Mouse (Mus musculus): ENCODE results near the gene Gstp3. TPM values are rescaled to one million over a fixed set of nuclear protein-coding genes. Genes with fewer than 3 reads are reported as not detected.
A peak's percentile ranks its signal among the peaks of the same experiment; 100 is the strongest.

The Gstp3 gene
- polyA plus RNA-seq (2012; ENCODE audit: insufficient read depth, low replicate concordance): not detected in 2 replicates

- Histone ChIP-seq H3K9me3 (no peaks in the 10 kb centered on the region), H3K36me3 (replicated peaks; ENCODE audit: low read length) (no peaks in the 10 kb centered on the region), H3K27me3 (replicated peaks) (peaks cover 57% of the 10 kb centered on the region), H3K4me3 (replicated peaks) (no peak within 1 kb of the TSS), H3K4me1 (peaks cover 28% of the 10 kb centered on the region)
- no peak for TF ChIP-seq GATA1 (IDR thresholded peaks at IDR 0.05; ENCODE audit: borderline replicate concordance, low read length)
- TF ChIP-seq FLI1 (IDR thresholded peaks at IDR 0.05; ENCODE audit: low read length): no peak
Observed at GRCm38 (mm10) chr19:4059069-4059740, at the start of gene Gstp3. TSS of gene Gstp3 (minus strand) at chr19:4059569.

GRCm38 (mm10) chr19:4108535-4108934 lies 49.2 kb upstream of the Gstp3 start:
- Histone ChIP-seq H3K27me3 (replicated peaks) (no peaks in the 10 kb centered on the region), H3K9me3 (no peaks in the 10 kb centered on the region), H3K36me3 (replicated peaks; ENCODE audit: low read length) (peaks cover 99% of the 10 kb centered on the region), H3K4me1 (peaks cover 62% of the 10 kb centered on the region), H3K4me3 (replicated peaks) (no peak overlapping the region)
- no peak for TF ChIP-seq GATA1 (IDR thresholded peaks at IDR 0.05; ENCODE audit: borderline replicate concordance, low read length)
- no peak for TF ChIP-seq FLI1 (IDR thresholded peaks at IDR 0.05; ENCODE audit: low read length)

GRCm38 (mm10) chr19:4106654-4107053 lies 47.3 kb upstream of the Gstp3 start:
- Histone ChIP-seq H3K4me1 (peaks cover 62% of the 10 kb centered on the region), H3K36me3 (replicated peaks; ENCODE audit: low read length) (peaks cover 99% of the 10 kb centered on the region), H3K4me3 (replicated peaks) (peak overlapping the region; percentile 3), H3K9me3 (no peaks in the 10 kb centered on the region), H3K27me3 (replicated peaks) (no peaks in the 10 kb centered on the region)
- TF ChIP-seq FLI1 (IDR thresholded peaks at IDR 0.05; ENCODE audit: low read length) (no peak), GATA1 (IDR thresholded peaks at IDR 0.05; ENCODE audit: borderline replicate concordance, low read length) (no peak)

- no peak overlapping the region for H3K4me3 ChIP-seq (replicated peaks)
- H3K9me3 ChIP-seq: no peaks in the 10 kb centered on the region
- H3K36me3 ChIP-seq (replicated peaks; ENCODE audit: low read length): peaks cover 88% of the 10 kb centered on the region
- no peaks in the 10 kb centered on the region for H3K27me3 ChIP-seq (replicated peaks)
- TF ChIP-seq FLI1 (IDR thresholded peaks at IDR 0.05; ENCODE audit: low read length): no peak
- peaks cover 61% of the 10 kb centered on the region for H3K4me1 ChIP-seq
Observed at GRCm38 (mm10) chr19:4104675-4105194, 45.4 kb upstream of the Gstp3 start.

GRCm38 (mm10) chr19:4103792-4104191 lies 44.4 kb upstream of the Gstp3 start:
- no peak for TF ChIP-seq GATA1 (IDR thresholded peaks at IDR 0.05; ENCODE audit: borderline replicate concordance, low read length)
- TF ChIP-seq FLI1 (IDR thresholded peaks at IDR 0.05; ENCODE audit: low read length): no peak
- H3K9me3 ChIP-seq: no peaks in the 10 kb centered on the region
- H3K36me3 ChIP-seq (replicated peaks; ENCODE audit: low read length): peaks cover 80% of the 10 kb centered on the region
- H3K4me1 ChIP-seq: peaks cover 66% of the 10 kb centered on the region
- no peaks in the 10 kb centered on the region for H3K27me3 ChIP-seq (replicated peaks)
- H3K4me3 ChIP-seq (replicated peaks): no peak overlapping the region

GRCm38 (mm10) chr19:4103294-4103693 lies 43.9 kb upstream of the Gstp3 start:
- Histone ChIP-seq H3K9me3 (no peaks in the 10 kb centered on the region), H3K27me3 (replicated peaks) (no peaks in the 10 kb centered on the region), H3K4me3 (replicated peaks) (no peak overlapping the region), H3K36me3 (replicated peaks; ENCODE audit: low read length) (peaks cover 80% of the 10 kb centered on the region), H3K4me1 (peaks cover 68% of the 10 kb centered on the region)
- no peak for TF ChIP-seq GATA1 (IDR thresholded peaks at IDR 0.05; ENCODE audit: borderline replicate concordance, low read length)
- no peak for TF ChIP-seq FLI1 (IDR thresholded peaks at IDR 0.05; ENCODE audit: low read length)

- Histone ChIP-seq H3K4me1 (peaks cover 68% of the 10 kb centered on the region), H3K36me3 (replicated peaks; ENCODE audit: low read length) (peaks cover 79% of the 10 kb centered on the region), H3K27me3 (replicated peaks) (no peaks in the 10 kb centered on the region)
Observed at GRCm38 (mm10) chr19:4102626-4103025, 43.3 kb upstream of the Gstp3 start.

GRCm38 (mm10) chr19:4102049-4102448 lies 42.7 kb upstream of the Gstp3 start:
- no peaks in the 10 kb centered on the region for H3K9me3 ChIP-seq
- no peaks in the 10 kb centered on the region for H3K27me3 ChIP-seq (replicated peaks)
- H3K36me3 ChIP-seq (replicated peaks; ENCODE audit: low read length): peaks cover 73% of the 10 kb centered on the region
- H3K4me1 ChIP-seq: peaks cover 70% of the 10 kb centered on the region
- peak overlapping the region; percentile 12 for H3K4me3 ChIP-seq (replicated peaks)
- no peak for TF ChIP-seq GATA1 (IDR thresholded peaks at IDR 0.05; ENCODE audit: borderline replicate concordance, low read length)
- TF ChIP-seq FLI1 (IDR thresholded peaks at IDR 0.05; ENCODE audit: low read length): no peak

More at GRCm38 (mm10) chr19:4102626-4103025, 43.3 kb upstream of the Gstp3 start:
- no peak for TF ChIP-seq FLI1 (IDR thresholded peaks at IDR 0.05; ENCODE audit: low read length)
- no peak for TF ChIP-seq GATA1 (IDR thresholded peaks at IDR 0.05; ENCODE audit: borderline replicate concordance, low read length)
- Histone ChIP-seq H3K9me3 (no peaks in the 10 kb centered on the region), H3K4me3 (replicated peaks) (no peak overlapping the region)

GRCm38 (mm10) chr19:4101466-4101865 lies 42.1 kb upstream of the Gstp3 start:
- peaks cover 70% of the 10 kb centered on the region for H3K4me1 ChIP-seq
- no peaks in the 10 kb centered on the region for H3K9me3 ChIP-seq
- H3K4me3 ChIP-seq (replicated peaks): peak overlapping the region; percentile 100
- no peak for TF ChIP-seq FLI1 (IDR thresholded peaks at IDR 0.05; ENCODE audit: low read length)
- no peak for TF ChIP-seq GATA1 (IDR thresholded peaks at IDR 0.05; ENCODE audit: borderline replicate concordance, low read length)
- H3K36me3 ChIP-seq (replicated peaks; ENCODE audit: low read length): peaks cover 67% of the 10 kb centered on the region
- H3K27me3 ChIP-seq (replicated peaks): no peaks in the 10 kb centered on the region

GRCm38 (mm10) chr19:4100718-4101261 lies 41.4 kb upstream of the Gstp3 start:
- Histone ChIP-seq H3K27me3 (replicated peaks) (no peaks in the 10 kb centered on the region), H3K4me3 (replicated peaks) (peak overlapping the region; percentile 100), H3K9me3 (no peaks in the 10 kb centered on the region), H3K4me1 (peaks cover 74% of the 10 kb centered on the region), H3K36me3 (replicated peaks; ENCODE audit: low read length) (peaks cover 61% of the 10 kb centered on the region)
- no peak for TF ChIP-seq GATA1 (IDR thresholded peaks at IDR 0.05; ENCODE audit: borderline replicate concordance, low read length)
- TF ChIP-seq FLI1 (IDR thresholded peaks at IDR 0.05; ENCODE audit: low read length): no peak
